Mouse (Mus musculus) spleen, adult 2 months (tissue): ENCODE results near the gene Hes5. TPM values are rescaled to one million over a fixed set of nuclear protein-coding genes. Genes with fewer than 3 reads are reported as not detected.
A peak's percentile ranks its signal among the peaks of the same experiment; 100 is the strongest.

Source experiments
- DNase-seq, 2 experiments: peaks; one replicate each; pipeline versions ENCODE4 v3.0.0 to v3.0.0-alpha.2; 2012 to 2021; ENCODE audit warnings: low spot score in 2 of 2, low read depth in 1 of 2
- H3K27ac ChIP-seq: fragments of 200-500 bp; 2 replicates; pipeline ENCODE4 v1.5.1; 2012; ENCODE audit warnings: low read length, inconsistent platforms; ENCODE audit not compliant: insufficient read depth
- H3K27me3 ChIP-seq: fragments of 200-500 bp; 2 replicates; pipeline ENCODE4 v1.6.1; 2012; ENCODE audit warnings: mild to moderate bottlenecking, moderate library complexity, low read length, inconsistent platforms; ENCODE audit not compliant: control insufficient read depth, insufficient read depth
- H3K36me3 ChIP-seq: fragments of 200-500 bp; 2 replicates; pipeline ENCODE4 v1.6.1; 2012; ENCODE audit warnings: mild to moderate bottlenecking, low read length, inconsistent platforms; ENCODE audit not compliant: control insufficient read depth, insufficient read depth
- H3K4me1 ChIP-seq: fragments of 200-500 bp; 2 replicates; pipeline ENCODE4 v1.6.1; 2011; ENCODE audit warnings: inconsistent platforms; ENCODE audit not compliant: control insufficient read depth, insufficient read depth, insufficient read length
- H3K4me3 ChIP-seq: fragments of 200-500 bp; 2 replicates; pipeline ENCODE4 v1.5.1; 2011; ENCODE audit warnings: mild to moderate bottlenecking, inconsistent platforms; ENCODE audit not compliant: insufficient read depth, insufficient read length; ENCODE audit errors: extremely low read depth
- CTCF ChIP-seq: fragments of 200-500 bp; IDR thresholded peaks from 2 replicates; pipeline ENCODE4 v1.5.1; 2011; ENCODE audit warnings: mild to moderate bottlenecking, inconsistent platforms; ENCODE audit not compliant: insufficient read depth, insufficient read length, insufficient replicate concordance; ENCODE audit errors: extremely low read depth
- POLR2A ChIP-seq: fragments of 200-500 bp; IDR thresholded peaks from 2 replicates; pipeline ENCODE4 v1.6.1; 2011; ENCODE audit warnings: low read depth, low read length, inconsistent platforms
- WGBS: fragments of 180-500 bp; shearing (Covaris S2); methylation state at CpG from one replicate; pipeline ENCODE4 v1.1.7; 2018; 5-methylcytosine and 5-hydroxymethylcytosine counted together
- polyA plus RNA-seq: library from polyadenylated mRNA; depleted of rRNA; stranded (reverse); fragments of >200 nt; gene quantifications from 2 replicates; pipeline ENCODE4 v1.2.3, GENCODE M21; 2012

Gene Hes5
- polyA plus RNA-seq, 1 experiment: 5.4 TPM

DNA sequence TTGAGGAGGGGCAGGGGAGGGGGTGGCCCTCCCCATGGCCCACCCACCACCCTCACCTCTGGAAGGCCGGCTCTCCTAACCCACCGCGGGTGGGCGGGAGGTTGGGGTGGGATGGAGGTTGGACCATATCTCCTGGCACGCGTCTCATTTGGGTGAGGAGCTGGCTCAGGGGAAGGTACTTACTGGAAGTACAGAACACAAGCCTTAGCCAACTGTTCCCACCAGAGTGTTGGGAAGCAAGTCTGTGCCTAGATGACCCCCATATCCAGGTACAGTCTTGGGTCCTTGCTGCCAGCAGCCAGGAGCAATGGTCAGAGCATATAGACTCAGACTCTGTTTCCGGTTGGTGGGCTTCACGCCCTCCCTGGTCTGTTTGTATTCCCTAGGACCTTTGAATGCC lies 2.1 kb upstream of the Hes5 start:
- 64% methylated on average over 8 of the region's 8 CpGs for WGBS

DNA sequence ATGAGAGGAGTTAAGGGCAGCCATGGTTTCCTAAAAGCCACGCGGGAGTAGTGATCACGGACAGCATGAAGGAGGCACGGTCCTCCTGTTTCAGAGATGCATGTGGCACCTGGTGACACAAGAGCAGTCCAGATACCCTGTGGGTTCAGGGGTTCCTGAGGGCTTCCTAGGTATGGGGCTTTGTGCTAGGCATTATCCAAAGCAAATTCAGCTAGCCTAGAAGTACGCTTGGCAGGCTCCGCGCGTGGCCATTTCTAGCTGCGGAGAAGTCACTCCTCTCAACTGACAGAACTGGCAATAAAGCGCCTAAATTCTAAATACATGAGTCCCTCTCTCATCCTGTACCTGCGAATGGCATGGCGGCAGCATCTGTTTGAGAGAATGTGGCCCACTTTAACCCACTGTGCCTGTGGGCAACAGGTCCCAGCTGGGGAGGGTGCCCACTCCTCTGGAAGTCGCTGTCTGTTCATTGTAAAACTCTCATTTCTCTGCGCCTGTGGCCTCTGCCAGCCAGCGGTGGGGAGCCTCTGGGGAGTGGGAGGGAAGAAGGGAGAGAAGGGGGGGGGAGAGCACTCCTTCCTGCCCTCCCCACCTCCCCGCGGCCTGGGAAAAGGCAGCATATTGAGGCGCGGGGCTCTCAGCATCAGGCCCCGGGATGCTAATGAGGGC lies 568 bp upstream of the Hes5 start:
- 41% methylated on average over 20 of the region's 20 CpGs for WGBS
- H3K27me3 ChIP-seq: peaks cover 2% of the 10 kb centered on the region; the same call in 1 of the 2 replicates
- peak overlapping the region; percentile 73 for H3K4me3 ChIP-seq
- no peak for TF ChIP-seq CTCF
- TF ChIP-seq POLR2A: no peak
- H3K36me3 ChIP-seq: no peaks in the 10 kb centered on the region
- H3K4me1 ChIP-seq: peaks cover 23% of the 10 kb centered on the region; the same call in 1 of the 2 replicates
- H3K27ac ChIP-seq: no peak overlapping the region
- DNase-seq: no peak

More for the DNA sequence above, 2.1 kb upstream of the Hes5 start:
- no peak for DNase-seq
- Histone ChIP-seq H3K36me3 (no peaks in the 10 kb centered on the region), H3K4me3 (no peak overlapping the region), H3K27ac (no peak overlapping the region), H3K4me1 (peaks cover 20% of the 10 kb centered on the region; the same call in 1 of the 2 replicates), H3K27me3 (peaks cover 2% of the 10 kb centered on the region; the same call in 1 of the 2 replicates)
- no peak for TF ChIP-seq POLR2A
- TF ChIP-seq CTCF: no peak

DNA sequence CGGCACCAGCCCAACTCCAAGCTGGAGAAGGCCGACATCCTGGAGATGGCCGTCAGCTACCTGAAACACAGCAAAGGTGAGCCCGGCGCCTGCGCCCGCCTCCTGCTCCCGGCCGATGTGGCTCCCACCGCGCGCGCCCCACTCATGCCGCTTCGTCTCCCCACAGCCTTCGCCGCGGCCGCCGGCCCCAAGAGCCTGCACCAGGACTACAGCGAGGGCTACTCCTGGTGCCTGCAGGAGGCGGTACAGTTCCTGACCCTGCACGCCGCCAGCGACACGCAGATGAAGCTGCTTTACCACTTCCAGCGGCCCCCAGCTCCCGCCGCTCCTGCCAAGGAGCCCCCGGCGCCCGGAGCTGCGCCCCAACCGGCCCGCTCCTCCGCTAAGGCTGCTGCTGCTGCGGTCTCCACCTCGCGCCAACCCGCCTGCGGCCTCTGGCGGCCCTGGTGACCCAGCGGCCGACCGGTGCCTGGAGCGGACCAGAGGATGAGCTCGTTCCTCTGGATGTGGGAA lies 559 bp downstream of the Hes5 start:
- Histone ChIP-seq H3K27me3 (peaks cover 2% of the 10 kb centered on the region; the same call in 1 of the 2 replicates), H3K4me1 (peaks cover 24% of the 10 kb centered on the region; the same call in 1 of the 2 replicates), H3K27ac (peak overlapping the region; percentile 90), H3K4me3 (peak overlapping the region; percentile 73), H3K36me3 (no peaks in the 10 kb centered on the region)
- WGBS: under 1% methylated on average over 47 of the region's 47 CpGs
- TF ChIP-seq CTCF (no peak), POLR2A (no peak; the same call in 1 of the 2 replicates)
- DNase-seq: peak in 1 of 2 experiments; percentile 57

DNA sequence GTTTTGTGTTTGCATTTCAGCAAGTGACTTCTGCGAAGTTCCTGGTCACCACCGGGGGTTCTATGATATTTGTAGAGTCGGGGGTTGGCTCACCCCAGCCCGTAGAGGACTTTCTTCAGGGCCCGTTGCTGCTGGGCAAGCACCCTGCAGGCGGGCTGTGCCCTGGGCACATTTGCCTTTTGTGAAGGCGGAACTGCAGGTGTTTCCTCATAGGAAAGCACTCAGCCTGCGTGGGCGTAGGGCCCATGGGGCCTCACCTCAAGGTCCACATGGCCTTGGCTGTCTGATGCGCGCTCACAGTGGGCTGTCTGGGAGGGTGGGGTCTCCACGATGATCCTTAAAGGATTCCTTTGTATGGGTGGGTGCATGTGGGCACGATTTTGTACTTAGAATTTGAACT lies 1.2 kb downstream of the Hes5 start:
- H3K27me3 ChIP-seq: peaks cover 2% of the 10 kb centered on the region; the same call in 1 of the 2 replicates
- peak overlapping the region; percentile 90 for H3K27ac ChIP-seq
- WGBS: 6% methylated on average over 13 of the region's 13 CpGs

DNA sequence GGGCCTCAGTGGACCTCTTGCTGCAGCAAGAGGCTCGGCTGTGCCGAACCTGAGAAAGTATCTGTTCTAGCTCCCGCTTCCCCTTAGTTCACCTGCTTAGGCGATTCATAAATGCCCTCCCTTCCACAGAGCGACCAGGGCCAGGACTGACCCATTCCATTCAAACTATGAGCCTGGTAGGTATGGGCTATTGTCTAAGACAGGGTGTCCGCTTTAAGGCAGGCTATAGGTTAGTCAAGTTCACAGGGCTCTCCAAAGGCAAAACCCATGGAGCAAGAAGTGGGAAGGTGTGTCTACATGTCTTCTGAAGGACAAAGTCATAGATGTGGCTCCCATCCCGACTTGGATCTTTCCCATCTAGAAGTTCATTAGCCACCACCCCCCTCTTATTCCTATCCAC lies 2.0 kb downstream of the Hes5 start:
- peaks cover 18% of the 10 kb centered on the region; the same call in 1 of the 2 replicates for H3K4me1 ChIP-seq
- TF ChIP-seq POLR2A (no peak), CTCF (no peak)
- WGBS: 62% methylated on average over 7 of the region's 7 CpGs
- H3K36me3 ChIP-seq: no peaks in the 10 kb centered on the region
- no peak for DNase-seq
- no peak overlapping the region; the same call in 1 of the 2 replicates for H3K27ac ChIP-seq
- H3K4me3 ChIP-seq: no peak overlapping the region
- H3K27me3 ChIP-seq: peaks cover 2% of the 10 kb centered on the region; the same call in 1 of the 2 replicates

More for the DNA sequence above, 1.2 kb downstream of the Hes5 start:
- Histone ChIP-seq H3K36me3 (no peaks in the 10 kb centered on the region), H3K4me1 (peaks cover 20% of the 10 kb centered on the region; the same call in 1 of the 2 replicates), H3K4me3 (peak overlapping the region; percentile 73)
- peak; percentile 51; the same call in 1 of the 2 replicates for TF ChIP-seq POLR2A
- TF ChIP-seq CTCF: 0 out of 2 replicates have a peak, but pooled peaks have one; percentile 2
- peak; percentile 68 to 89 for DNase-seq

DNA sequence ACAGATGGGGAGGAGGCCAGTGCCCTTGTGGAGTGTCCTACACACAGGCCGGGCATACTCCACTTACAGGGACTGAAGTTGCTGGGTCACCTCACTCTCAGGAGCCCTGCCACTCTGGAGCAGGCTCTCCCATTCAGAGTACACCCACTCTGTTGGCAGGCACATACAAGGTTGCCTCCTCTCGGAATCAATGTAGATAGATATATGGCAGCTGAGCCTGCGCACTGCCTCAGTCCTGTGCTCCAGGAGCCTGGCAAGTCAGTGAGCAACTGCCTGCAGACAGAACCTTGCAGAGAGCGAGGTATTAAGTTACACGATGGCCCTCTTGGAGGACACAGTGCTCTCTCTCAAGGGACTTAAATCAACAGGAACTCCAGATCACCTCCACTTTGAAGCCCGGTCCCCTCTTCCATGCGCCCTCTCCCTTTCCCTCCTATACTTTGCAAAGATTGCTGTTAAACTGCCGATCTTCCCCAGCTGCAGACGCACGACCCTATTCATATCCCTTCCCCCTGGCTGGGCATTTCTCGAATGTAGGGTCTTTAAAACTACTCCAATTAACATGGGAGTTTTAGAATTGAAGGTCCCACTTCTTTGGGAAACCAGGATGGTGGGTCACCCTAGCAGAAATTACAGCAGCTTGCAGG lies 2.6 kb downstream of the Hes5 start:
- Histone ChIP-seq H3K4me3 (peak overlapping the region; percentile 77; the same call in 1 of the 2 replicates), H3K27me3 (peaks cover 2% of the 10 kb centered on the region; the same call in 1 of the 2 replicates), H3K27ac (peak overlapping the region; percentile 82; the same call in 1 of the 2 replicates), H3K4me1 (peaks cover 18% of the 10 kb centered on the region; the same call in 1 of the 2 replicates), H3K36me3 (no peaks in the 10 kb centered on the region)
- TF ChIP-seq POLR2A (no peak), CTCF (no peak)
- DNase-seq: no peak
- 53% methylated on average over 11 of the region's 11 CpGs for WGBS
